Mouse (Mus musculus): ENCODE measurements at regions not wholly inside any gene's neighbourhood (a gene's known extent, or its start where the extent isn't known, plus 50 kb on each side); places are given as distances from the start of the nearest gene placed in this dataset.

DNA sequence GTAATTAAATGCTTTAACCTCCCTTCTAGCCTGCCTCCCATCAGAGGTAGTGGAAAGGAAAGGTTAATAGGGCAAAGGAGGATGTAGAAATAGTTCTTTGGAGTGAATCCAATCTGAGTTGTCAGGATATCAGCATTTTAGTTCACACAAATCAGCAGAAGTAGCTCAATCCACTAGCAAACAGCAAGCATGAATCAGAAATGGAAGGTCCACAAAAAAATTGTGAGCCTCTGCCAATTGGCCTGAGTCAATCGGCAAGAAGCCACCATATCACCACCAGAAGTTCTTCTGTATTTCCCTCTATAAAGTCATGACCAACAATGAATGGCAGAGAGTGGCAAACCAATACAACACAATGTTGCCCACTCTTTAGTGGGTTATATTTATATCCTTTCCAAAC lies 505.0 kb downstream of the Btbd3 start:
- no peaks in the 10 kb centered on the region for H3K36me3 ChIP-seq (ENCODE audit: control insufficient read depth, insufficient read depth, low read length, poor library complexity, severe bottlenecking)
- DNase-seq (ENCODE audit: low read depth, low spot score), result no peak

DNA sequence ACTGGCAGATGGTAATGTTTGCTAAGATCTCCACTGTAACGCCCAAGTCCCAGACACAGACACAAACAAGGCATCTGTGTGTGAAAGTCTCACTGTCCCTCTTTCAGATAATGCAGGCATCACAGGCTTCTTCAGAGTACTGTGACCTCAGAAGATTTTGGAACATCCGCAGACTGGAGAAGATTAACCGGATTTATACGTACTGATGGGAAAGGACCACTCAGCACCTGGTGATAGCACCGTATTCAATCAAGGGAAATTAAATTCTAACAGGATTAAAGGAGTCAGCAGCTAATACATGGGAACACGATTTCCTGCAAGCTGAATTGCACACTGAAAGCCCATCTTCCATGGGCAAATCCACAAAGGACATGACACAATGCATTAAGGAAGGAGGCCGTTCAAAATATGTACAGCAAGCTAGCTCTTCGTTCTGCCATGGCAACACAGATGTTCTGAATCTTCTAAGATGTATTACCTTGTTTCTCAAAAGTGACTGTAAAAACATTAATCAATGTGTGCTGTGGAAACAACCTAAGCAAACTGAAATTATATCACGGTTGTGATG lies 510.0 kb downstream of the Btbd3 start:
- H3K36me3 ChIP-seq (ENCODE audit: control insufficient read depth, insufficient read depth, low read length, poor library complexity, severe bottlenecking), result no peaks in the 10 kb centered on the region
- DNase-seq (ENCODE audit: low read depth, low spot score), result no peak
- H3K27me3 ChIP-seq (ENCODE audit: control insufficient read depth, insufficient read depth, low read length, poor library complexity, severe bottlenecking), result no peaks in the 10 kb centered on the region

More for the DNA sequence above, 505.0 kb downstream of the Btbd3 start:
- H3K27me3 ChIP-seq (ENCODE audit: control insufficient read depth, insufficient read depth, low read length, poor library complexity, severe bottlenecking), result no peaks in the 10 kb centered on the region

DNA sequence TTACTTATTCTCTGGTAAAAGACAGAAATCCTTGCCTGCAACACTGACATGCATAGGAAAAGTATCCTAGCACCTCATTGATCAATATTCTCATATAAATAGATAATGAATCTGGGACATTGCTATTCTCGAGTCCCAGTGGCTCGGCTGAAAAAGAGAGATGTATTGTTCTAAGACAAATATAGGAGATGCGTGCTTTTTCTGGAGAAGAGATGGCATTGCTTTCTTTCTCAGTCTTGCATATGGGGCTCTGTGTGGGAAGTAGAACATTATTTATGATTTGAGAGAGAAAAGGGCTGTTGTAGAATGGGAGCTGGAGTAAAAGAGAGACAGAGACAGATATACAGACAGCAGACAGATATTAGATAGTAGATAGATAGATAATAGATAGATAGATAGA lies 527.4 kb downstream of the Btbd3 start:
- Histone ChIP-seq H3K27me3 (ENCODE audit: control insufficient read depth, insufficient read depth, low read length, poor library complexity, severe bottlenecking) (no peaks in the 10 kb centered on the region), H3K36me3 (ENCODE audit: control insufficient read depth, insufficient read depth, low read length, poor library complexity, severe bottlenecking) (no peaks in the 10 kb centered on the region)
- DNase-seq (ENCODE audit: low read depth, low spot score), result no peak

DNA sequence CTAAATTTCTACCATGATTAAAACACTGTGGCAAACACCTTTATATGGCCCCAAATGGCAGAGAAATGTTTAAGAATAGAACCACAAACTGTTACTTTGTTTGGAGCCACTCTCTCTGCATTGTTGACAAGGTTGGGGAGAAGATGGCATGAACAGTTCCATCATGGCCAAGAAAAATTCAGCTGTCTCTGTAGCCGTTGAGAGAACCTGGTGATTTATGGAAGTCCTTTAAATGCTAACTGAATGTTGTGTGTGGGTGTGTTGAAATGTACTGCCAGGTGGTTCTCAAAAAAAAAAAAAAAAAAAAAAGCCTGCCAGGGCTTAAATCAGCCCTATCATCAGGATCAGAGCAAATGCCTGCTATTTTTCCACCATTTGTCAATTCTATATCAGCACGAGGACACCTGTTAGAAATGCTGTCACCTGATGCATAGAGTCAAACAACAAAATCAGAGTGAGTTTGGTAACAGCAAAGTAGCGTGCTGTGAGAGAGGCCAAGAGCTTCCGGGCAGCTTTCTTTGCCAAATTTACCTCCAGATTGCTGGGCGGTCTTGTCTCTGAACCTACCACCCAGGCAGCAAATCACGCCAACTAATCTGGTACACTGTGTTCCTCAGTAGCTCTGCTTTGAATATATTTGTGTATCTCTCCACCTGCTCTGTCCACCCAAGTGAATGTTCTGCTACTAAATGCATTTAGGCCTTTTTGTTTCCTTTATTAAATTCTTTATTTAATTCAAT lies 536.5 kb downstream of the Btbd3 start:
- no peak for DNase-seq (ENCODE audit: low read depth, low spot score)
- H3K27me3 ChIP-seq (ENCODE audit: control insufficient read depth, insufficient read depth, low read length, poor library complexity, severe bottlenecking), result no peaks in the 10 kb centered on the region
- H3K36me3 ChIP-seq (ENCODE audit: control insufficient read depth, insufficient read depth, low read length, poor library complexity, severe bottlenecking), result no peaks in the 10 kb centered on the region

DNA sequence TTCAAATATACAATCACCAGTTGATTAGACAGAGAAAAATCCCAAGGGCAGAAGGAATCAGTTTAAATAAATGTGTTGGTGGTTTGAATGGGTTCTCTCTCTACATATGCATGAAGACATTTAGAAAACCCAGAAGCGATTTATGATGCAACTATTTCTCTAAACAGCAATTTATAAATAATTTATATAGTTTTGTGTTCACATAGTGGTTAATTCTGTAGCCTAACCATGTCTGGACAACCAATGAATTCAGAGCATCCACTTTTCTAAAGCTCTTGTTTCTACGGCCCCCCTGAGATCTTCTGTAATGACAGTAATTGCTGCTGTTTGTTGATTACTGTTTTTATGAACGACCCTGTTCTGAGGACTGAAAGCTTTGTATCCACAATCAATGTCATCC lies 549.8 kb downstream of the Btbd3 start:
- DNase-seq (ENCODE audit: low read depth, low spot score), result no peak
- Histone ChIP-seq H3K27me3 (ENCODE audit: control insufficient read depth, insufficient read depth, low read length, poor library complexity, severe bottlenecking) (no peaks in the 10 kb centered on the region), H3K36me3 (ENCODE audit: control insufficient read depth, insufficient read depth, low read length, poor library complexity, severe bottlenecking) (no peaks in the 10 kb centered on the region)

DNA sequence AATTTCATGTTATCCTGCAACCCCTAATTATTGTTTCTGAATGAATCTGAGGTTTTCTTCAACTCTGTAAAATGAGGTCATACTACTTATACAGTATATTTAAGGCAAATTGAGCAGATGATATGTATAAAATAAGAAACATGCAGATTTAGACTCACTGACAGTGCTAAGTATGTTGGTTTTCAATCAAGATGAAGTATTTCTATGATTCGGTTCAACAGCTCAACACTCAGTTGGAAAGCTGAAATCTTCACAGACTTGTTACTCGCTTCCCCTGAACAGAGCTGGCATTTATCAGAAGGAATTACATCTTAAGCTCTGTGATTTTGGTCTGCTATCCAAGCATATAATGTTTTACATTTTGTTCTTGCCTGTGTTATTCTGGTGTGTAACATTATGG lies 553.4 kb downstream of the Btbd3 start:
- Histone ChIP-seq H3K27me3 (ENCODE audit: control insufficient read depth, insufficient read depth, low read length, poor library complexity, severe bottlenecking) (no peaks in the 10 kb centered on the region), H3K36me3 (ENCODE audit: control insufficient read depth, insufficient read depth, low read length, poor library complexity, severe bottlenecking) (no peaks in the 10 kb centered on the region)
- no peak for DNase-seq (ENCODE audit: low read depth, low spot score)

DNA sequence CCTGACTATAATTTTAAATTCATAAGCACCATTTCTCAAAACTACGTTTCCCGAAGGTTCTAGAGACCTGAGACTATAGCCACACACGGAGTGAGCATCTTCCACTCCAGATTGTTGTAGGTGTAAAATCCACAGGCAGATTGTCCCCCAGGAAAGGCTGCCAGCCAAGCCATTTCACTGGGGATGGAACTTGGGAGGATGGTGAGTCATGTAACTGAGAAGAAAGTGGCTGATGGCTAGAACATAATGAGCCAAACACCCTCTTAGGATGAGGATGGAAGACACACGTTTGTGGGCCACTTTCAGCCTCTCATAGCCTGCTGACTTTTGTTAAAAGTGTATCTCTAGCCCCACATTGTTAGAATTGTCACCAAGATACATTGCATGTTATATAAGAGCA lies 564.1 kb downstream of the Btbd3 start:
- H3K36me3 ChIP-seq (ENCODE audit: control insufficient read depth, insufficient read depth, low read length, poor library complexity, severe bottlenecking), result no peaks in the 10 kb centered on the region

DNA sequence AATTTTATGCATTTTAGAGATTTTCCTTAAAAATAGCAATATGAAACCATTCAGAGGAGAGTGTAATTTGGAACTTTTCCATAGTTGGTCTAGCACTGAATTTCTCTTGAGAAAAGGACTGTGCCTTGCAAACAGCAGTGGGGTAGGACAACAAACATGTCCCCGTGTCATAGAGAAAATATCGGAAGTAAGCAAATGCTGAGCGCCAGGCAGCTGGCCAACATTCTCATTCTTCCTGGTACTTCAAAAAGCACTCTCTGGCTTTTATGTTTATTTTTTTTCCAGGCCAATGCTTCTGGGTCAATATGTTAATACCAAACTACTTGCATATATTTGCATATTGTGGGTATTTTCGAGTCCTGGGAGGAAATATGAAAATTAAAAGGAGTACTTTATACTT lies 568.5 kb downstream of the Btbd3 start:
- no peaks in the 10 kb centered on the region for H3K27me3 ChIP-seq (ENCODE audit: control insufficient read depth, insufficient read depth, low read length, poor library complexity, severe bottlenecking)
- no peak for DNase-seq (ENCODE audit: low read depth, low spot score)
- H3K36me3 ChIP-seq (ENCODE audit: control insufficient read depth, insufficient read depth, low read length, poor library complexity, severe bottlenecking), result no peaks in the 10 kb centered on the region

More for the DNA sequence above, 564.1 kb downstream of the Btbd3 start:
- DNase-seq (ENCODE audit: low read depth, low spot score), result no peak
- no peaks in the 10 kb centered on the region for H3K27me3 ChIP-seq (ENCODE audit: control insufficient read depth, insufficient read depth, low read length, poor library complexity, severe bottlenecking)

DNA sequence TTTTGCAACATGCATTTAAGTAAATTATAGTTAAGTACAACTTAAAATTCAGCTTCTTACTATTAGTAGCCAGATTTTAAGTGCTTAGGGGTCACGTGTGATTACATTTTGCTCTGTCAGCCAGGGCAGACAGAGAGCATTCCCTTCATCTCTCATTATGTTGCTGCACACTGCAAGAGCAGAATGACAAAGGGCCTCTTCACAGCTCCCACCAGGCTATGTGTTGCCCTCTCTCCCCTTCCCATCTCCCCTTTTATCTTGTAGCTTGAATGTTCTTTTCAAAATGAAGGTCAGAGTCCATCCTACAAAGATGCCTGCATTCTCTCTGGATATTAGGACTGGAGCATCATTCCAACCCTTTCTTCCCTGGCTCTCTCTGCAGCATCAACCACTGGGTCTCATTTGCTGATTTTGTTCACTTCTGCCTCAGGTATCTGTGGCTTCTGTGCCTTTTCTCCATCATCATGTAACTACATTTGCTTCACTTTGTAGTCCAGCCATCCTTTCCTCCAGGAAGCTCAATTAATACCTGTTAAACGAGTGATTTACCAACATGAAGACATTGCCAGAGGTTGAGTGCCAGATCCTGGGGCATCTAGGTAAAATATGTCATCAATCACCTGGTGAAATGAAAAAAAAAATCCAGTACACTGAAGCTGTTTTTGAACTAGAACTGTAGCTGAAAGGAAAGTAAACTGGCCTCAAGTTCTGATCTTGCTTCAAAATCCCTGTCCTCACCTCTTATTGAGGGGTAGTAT lies 571.6 kb downstream of the Btbd3 start:
- Histone ChIP-seq H3K27me3 (ENCODE audit: control insufficient read depth, insufficient read depth, low read length, poor library complexity, severe bottlenecking) (no peaks in the 10 kb centered on the region), H3K36me3 (ENCODE audit: control insufficient read depth, insufficient read depth, low read length, poor library complexity, severe bottlenecking) (no peaks in the 10 kb centered on the region)
- DNase-seq (ENCODE audit: low read depth, low spot score), result no peak

DNA sequence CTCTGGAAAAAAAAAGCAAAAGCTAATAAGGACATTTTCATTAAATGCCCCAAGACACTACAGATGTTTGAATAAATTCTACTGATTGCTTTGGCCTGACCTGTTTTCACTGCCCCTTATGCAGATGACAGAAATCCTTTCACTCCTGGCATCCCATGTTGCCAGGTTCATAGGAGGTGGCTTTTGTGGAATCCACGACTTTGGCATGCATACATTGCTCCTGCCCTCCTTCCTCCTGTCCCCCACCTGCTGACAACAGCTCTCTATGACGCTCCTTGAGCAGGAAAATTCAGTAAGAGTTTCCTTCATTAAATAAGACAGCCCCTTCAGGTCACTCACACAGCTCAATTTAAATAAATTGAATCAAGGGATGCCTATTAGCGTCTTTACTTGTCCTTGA lies 582.5 kb downstream of the Btbd3 start:
- DNase-seq (ENCODE audit: low read depth, low spot score), result no peak
- no peaks in the 10 kb centered on the region for H3K27me3 ChIP-seq (ENCODE audit: control insufficient read depth, insufficient read depth, low read length, poor library complexity, severe bottlenecking)
- H3K36me3 ChIP-seq (ENCODE audit: control insufficient read depth, insufficient read depth, low read length, poor library complexity, severe bottlenecking), result no peaks in the 10 kb centered on the region

DNA sequence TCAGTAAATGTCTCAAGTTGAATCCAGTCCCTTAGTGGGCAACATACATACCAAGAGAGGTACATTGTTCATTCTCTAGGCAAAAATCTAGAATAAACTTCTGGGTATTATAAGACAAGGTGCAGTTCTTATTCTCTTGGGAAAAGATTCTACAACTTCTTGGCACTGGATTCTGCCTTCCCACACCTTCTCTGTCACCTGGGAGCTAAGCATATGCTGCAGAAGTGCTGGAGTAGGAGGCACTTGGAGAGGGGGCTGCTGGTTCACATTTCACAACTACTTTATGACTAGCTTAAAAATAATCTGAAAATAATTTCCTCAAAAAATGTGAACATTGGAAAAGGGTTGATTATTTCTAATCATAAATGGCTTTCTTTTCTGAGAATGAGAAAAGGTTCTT lies 602.8 kb downstream of the Btbd3 start:
- Histone ChIP-seq H3K36me3 (ENCODE audit: control insufficient read depth, insufficient read depth, low read length, poor library complexity, severe bottlenecking) (no peaks in the 10 kb centered on the region), H3K27me3 (ENCODE audit: control insufficient read depth, insufficient read depth, low read length, poor library complexity, severe bottlenecking) (no peaks in the 10 kb centered on the region)
- DNase-seq (ENCODE audit: low read depth, low spot score), result no peak

DNA sequence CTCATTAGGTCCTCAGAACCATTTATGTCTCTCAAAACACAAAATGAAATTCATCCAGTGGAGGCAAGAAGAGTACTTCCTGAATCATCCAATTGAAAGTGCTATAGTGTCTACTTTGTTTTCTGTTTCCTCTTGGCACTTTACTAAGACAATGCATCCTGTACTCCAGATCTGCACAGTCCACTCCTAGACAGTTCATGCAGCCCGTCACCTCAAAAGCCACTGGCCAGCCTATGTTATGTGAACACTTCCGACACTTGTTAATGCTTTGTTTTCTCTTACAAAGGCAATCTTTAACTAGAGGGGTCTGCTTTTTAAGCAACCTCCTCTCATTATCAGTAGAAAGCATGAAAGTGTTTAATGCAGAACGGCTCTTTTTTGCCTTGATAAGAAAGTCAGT lies 597.1 kb upstream of the Sptlc3 start:
- Histone ChIP-seq H3K36me3 (ENCODE audit: control insufficient read depth, insufficient read depth, low read length, poor library complexity, severe bottlenecking) (no peaks in the 10 kb centered on the region), H3K27me3 (ENCODE audit: control insufficient read depth, insufficient read depth, low read length, poor library complexity, severe bottlenecking) (no peaks in the 10 kb centered on the region)
- DNase-seq (ENCODE audit: low read depth, low spot score), result no peak

DNA sequence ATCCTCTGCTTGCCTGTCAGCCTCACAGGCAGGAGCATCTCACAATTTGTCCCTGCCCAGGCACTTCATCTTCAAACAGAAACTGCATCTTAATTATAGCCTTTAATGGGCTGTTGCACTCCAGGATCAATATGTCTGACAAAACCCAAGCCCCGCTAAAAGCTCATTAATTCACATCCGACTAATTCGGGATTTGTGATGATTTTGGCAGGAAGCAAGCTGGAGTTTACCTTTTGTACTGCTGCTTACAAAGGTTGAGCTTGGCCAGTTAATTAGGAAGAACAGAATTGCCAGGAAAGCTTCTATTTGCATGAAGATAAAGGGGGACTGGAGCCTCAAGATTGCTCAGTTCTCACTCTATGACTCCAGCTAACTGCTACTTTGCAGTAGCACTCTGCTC lies 596.6 kb upstream of the Sptlc3 start:
- H3K36me3 ChIP-seq (ENCODE audit: control insufficient read depth, insufficient read depth, low read length, poor library complexity, severe bottlenecking), result no peaks in the 10 kb centered on the region
- no peaks in the 10 kb centered on the region for H3K27me3 ChIP-seq (ENCODE audit: control insufficient read depth, insufficient read depth, low read length, poor library complexity, severe bottlenecking)
- no peak for DNase-seq (ENCODE audit: low read depth, low spot score)

DNA sequence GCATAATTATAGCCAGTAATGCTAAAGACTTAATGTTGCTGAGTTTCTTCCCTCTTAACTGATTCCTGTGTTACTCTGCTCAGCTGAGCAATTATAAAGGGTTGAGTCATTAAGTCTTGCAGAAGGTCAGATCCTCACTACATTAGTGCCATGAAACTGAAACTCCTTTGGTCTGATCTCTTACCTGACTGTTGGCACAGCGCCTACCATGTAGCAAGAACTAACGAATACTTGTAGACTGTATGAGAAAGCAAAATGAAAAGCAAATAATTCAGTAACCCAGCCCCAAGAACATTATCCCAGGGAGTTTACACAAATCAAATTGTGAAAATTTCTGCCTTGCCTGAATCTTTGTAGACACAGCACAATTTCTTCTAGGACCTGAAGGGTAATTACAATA lies 556.5 kb upstream of the Sptlc3 start:
- DNase-seq (ENCODE audit: low read depth, low spot score), result no peak
- no peaks in the 10 kb centered on the region for H3K27me3 ChIP-seq (ENCODE audit: control insufficient read depth, insufficient read depth, low read length, poor library complexity, severe bottlenecking)
- no peaks in the 10 kb centered on the region for H3K36me3 ChIP-seq (ENCODE audit: control insufficient read depth, insufficient read depth, low read length, poor library complexity, severe bottlenecking)

DNA sequence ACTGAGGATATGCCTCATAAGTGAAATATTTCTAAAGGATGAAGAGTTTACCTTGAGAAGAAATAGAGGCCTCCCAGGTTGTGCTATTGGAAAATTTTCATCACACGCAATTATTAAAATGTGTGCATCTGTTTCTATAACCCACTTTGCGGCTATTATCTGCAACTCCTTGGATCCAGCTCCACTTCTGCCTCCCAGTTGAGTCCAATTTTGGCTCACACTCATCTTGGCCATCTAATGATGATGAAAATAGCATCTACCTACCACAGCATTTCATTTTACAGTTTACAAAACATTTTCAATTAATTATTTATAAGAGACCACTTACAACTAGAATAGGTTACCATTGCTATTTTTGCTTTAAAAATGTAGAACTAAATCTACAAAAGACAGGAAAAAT lies 554.3 kb upstream of the Sptlc3 start:
- no peak for DNase-seq (ENCODE audit: low read depth, low spot score)
- Histone ChIP-seq H3K27me3 (ENCODE audit: control insufficient read depth, insufficient read depth, low read length, poor library complexity, severe bottlenecking) (no peaks in the 10 kb centered on the region), H3K36me3 (ENCODE audit: control insufficient read depth, insufficient read depth, low read length, poor library complexity, severe bottlenecking) (no peaks in the 10 kb centered on the region)

All from splenic B cell, adult 2 months (primary cell).